Mouse (Mus musculus) lung, postnatal 25 days (tissue): Measurements from ENCODE around the gene Sf3b4.

Source experiments
- DNase-seq: peaks from one replicate; pipeline ENCODE4 v3.0.0; 2022; ENCODE audit warnings: low spot score

Sf3b4 gene

DNA sequence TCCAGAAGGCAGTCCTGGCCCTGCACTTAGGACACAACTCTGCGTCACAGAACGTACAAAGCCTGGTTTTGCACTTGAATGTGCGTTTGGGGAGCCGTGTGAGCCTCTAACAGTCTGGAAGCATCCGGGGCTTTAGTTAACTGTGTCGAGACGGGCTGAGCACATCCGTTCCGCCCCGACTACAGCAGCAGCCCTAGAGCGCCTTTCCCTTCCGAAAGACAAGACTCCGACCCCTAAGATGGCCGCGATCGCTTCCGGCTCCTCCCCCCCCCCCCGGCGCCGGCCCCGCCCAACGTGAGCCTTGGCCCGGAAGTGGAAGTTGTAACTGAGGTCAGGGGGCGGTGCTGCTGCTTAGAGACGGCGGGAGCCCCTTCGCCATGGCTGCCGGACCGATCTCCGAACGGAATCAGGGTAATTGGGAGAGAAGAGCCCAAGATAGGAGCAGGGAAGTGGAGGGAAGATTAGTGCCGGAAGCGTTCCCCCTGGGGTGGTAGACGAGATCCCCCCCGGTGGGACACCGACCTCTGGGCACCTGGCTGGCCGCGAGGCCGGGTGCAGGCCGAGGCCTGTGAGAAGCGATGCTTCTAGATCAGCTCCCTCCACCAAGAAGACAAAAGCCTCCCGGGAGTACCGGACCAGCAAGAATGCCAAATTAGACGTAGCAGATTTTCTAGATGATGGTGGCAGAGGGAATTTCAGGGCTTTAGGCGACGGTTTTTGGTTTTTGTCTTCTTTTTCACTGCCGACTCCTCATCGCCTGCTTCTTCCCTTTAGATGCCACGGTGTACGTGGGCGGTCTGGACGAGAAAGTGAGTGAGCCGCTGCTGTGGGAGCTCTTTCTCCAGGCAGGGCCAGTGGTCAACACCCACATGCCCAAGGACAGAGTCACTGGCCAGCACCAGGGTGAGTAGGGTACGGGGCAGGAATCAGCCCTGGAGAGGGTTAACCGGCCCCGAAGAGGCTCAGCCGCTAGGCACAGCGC, at the start of gene Sf3b4:
TSS of gene Sf3b4 (plus strand) at position 136 of the 982 bp plus-strand sequence.
- peak; percentile 85 for DNase-seq

DNA sequence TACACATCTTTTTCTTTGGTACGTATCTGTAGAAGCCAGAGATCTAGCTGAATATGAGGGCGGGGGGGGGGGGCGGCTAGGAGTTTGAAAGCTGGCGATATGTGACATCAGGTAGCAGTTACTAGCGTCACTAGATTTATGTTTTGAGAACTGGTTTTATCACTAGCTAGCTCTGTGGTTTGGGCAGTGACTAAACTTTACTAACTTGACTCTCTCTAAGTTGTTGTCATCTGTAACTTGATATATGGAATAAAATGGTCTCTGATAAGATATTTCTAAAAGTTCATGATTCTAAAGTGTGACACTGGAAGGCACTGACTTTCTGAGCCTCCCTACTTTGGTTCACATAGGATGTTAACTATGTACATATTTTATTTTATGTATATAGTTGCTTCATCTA, 47.9 kb upstream of the Sf3b4 start:
- DNase-seq = no peak

DNA sequence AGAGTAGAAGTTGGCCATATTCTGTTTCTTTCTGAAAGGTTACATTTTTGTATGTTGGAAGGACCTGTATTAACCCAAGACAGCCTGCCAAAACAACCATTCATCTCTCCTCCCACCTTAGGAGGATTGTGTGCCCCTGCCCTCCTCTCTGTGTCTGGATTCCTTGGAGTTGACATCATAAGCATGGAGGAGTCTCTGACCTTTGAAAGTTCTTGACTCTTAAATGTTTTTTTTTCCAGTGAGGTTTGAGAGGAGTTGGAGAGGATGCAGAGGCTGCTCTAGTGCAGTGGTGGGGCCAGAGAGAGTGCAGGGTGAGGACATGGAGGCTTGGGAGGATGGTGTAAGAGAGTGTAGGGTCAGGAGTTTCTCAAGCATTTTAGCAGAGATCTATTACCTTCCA, 44.0 kb upstream of the Sf3b4 start:
- no peak for DNase-seq

DNA sequence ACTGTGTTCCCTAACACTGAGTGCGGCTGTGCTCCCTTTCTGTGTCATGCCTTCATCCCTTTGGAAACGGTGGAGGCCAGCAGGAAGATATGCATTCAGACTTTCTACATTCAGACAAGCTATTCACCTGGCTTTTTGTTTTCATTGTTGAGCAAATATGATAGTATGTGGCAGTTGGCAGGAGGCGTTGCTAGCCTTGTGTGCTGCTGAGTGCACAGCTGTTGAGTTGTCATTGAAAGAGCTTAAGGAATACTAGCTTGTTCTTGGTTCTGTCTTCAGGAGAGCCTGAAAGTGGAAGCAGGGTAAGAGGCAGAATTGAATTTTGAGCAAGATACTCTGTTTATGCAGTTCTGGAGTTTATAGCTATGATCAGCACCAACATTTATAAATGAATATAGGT, 39.7 kb upstream of the Sf3b4 start:
- DNase-seq = no peak

DNA sequence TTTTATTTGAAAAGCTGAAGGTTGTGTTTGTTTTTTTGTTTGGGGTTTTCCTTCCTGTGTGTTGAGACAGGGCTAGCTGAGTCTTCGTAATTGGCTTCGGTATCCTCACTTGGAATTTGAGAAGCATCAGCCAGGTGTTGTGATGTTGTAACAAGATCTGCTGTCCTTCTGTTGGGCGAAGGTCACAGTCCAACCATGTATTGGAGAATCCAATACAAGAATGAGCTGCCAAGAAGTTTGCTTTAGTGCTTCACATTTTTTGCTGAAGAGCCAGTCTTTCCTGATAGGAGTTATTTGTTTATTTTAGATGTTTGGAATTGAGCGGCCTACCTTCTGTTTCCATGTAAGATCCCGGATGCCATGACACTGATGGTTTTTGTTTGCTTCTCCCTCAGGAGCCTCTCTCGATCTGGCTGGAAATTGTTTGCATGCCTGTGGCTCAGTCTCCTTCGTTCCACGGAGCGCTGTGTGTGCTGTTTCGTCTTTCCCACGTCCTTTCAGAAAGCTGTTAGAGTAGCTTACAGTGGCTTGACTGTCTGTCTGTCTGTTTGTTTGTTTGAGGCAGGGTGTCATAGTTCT, 38.7 kb upstream of the Sf3b4 start:
- peak; percentile 35 for DNase-seq

DNA sequence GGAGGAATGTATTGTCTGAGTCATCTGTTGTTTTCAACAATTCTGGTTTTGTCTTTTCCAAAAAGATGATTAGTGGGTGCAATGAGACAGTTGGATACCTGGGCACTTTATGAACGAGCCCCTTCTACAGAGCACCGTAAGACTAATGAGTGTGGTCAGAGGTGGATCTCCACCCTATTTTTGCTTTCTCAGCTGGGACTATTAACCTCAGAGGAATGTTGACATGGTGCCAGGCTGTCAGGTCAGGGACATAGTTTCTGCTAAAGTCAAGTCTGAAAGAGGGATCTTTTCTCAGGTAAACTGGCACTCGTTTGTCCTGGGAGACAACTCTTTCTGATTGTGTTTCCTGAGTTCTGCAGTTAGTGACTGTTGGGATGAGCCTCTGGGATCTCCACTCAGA, 37.1 kb upstream of the Sf3b4 start:
- peak; percentile 48 for DNase-seq

DNA sequence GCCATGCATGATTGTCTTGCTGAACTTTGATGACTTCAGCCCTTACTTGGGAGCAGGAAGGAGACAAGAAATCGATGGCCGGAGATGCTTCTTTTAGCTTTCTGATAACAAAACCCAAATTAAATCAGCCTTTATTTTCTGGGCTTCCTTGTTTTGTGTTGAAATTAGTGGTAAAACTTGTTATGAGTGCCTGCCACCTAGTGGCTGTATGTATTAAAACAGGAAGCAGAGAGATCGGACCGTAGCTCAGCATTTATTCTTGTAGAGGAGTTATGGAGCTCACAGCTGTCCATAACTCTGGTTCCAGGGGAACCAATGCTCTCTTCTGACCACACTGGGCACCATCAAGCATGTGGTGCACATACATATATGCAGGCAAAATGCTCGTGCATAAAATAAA, 24.2 kb upstream of the Sf3b4 start:
- DNase-seq = peak; percentile 75

DNA sequence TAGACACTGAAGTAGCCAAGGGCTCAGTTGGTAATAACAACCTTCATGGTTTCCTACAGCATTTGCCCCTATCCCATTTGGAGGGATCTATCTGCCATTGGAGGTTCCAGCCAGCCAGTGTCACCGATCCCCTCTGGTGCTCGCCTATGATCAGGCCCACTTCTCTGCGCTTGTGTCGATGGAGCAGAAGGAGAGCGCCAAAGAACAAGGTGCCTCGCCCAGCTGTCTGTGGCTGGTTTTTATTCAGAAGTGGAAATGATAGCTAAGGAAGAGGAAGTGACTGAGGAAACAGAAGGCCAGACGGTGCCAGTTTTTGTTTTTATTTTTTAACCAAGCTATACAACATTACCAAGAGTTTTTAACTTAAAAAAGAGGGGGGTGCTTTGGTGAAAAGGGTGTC, 20.3 kb upstream of the Sf3b4 start:
- no peak for DNase-seq

DNA sequence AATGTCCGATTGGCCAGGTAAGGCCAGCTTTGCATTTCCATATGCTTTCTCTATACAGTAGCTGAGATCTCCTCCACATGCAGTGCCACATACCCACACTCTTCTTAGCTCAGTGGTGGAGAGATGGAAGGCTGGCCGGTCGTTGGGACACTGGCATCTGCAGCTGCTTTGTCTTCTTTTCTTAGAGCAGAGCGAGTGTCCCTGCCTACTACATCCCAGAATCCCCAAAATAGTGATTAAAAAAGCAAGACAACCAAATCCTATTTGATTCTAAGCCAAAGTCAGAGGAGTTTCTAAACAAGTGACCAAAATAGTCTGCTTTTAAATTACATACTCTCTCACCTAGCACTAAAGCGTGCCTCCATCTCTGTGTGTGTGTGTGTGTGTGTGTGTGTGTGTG, 19.5 kb upstream of the Sf3b4 start:
- DNase-seq = no peak

DNA sequence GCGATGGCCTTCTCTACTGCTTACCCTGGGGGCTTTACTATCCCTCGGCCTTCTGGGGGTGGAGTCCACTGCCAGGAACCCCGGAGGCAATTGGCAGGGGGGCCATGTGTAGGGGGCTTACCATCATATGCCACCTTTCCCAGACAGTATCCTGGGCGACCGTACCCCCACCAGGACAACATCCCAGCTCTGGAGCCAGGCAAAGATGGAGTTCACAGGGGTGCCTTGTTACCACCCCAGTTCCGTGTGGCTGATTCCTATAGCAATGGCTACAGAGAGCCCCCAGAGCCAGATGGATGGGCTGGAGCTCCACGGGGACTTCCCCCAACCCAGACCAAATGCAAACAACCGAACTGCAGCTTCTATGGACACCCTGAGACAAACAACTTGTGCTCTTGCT, 16.6 kb upstream of the Sf3b4 start:
- DNase-seq = no peak

DNA sequence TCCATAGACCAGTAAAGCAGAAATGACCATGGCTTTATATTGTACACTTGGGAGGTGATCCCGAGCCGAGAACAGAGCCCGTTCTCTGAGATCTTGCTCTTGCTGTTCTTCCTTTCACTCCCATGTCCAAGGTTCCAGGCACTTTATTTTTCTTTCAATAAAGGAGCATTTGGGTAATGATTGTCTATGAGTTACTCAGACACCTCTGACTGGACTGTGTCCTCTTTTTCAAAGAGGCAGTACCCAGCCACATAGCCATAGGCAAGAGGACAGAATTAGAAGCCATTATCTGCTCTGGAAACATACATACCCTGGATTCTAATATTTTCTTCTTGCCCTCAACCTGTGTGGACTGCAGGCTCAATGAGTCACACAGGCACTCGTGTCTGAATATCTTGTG, 12.3 kb upstream of the Sf3b4 start:
- DNase-seq = no peak

DNA sequence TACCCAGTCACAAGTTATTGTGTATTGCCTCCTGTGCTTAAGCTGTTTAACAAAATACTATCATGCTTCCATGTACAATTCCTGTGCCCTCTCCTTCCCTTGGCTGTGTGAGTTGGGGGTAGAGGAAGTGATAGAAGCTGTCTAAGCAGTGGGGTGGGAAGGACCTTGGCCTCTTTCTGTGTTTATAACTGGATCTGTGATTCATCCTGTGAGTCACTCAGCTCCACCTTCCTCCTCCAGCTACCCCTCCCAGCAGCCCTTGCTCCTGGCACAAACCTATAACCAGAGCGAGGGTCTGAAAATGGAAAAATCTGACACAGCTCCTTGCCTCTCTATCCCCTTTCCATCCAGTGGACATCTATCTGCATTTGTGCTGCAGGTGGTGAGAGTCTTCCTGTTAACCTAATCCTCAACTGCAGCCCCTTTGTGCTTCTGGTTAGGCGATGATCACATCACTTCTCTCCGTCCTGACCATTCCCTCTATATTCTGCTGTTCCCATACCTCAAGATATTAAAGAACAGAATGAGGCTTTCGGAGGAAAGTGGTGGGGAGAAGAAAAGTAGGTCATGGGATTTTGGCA, 11.8 kb upstream of the Sf3b4 start:
- peak; percentile 61 for DNase-seq

DNA sequence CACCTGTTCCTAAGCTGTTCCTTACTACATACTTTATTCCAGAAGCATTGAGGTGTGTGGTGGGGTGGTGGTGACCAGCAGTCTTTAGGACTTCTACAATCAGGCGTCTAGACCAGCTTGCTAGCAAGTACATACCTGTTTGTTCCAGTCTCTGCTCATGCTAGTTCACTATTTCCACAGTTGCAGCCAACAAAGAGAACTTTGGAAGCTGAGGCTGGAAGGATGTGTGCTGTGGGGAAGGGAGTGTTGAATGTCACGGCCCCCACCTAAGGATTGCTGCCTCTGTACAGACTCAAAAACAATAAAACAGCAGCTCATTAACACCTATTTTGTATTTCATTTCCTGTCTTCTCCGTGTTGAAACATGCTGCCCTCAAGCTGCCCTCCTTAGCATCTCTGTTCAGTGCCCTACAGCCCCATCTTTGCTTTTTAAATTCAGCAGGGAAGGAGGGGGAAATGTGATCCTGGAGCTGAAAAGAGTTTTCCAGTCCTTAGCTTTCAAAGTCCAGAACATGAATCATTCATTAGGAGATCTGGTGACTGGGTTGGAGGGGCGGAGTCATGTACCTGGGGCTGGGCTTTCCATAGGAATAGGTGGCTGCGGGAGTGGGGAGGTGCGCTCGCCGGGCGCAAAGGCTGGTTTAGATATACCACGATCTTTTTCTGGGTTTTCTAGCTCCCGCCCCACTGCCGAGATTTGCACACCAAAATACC, 11.2 kb upstream of the Sf3b4 start:
- DNase-seq = peak; percentile 66

DNA sequence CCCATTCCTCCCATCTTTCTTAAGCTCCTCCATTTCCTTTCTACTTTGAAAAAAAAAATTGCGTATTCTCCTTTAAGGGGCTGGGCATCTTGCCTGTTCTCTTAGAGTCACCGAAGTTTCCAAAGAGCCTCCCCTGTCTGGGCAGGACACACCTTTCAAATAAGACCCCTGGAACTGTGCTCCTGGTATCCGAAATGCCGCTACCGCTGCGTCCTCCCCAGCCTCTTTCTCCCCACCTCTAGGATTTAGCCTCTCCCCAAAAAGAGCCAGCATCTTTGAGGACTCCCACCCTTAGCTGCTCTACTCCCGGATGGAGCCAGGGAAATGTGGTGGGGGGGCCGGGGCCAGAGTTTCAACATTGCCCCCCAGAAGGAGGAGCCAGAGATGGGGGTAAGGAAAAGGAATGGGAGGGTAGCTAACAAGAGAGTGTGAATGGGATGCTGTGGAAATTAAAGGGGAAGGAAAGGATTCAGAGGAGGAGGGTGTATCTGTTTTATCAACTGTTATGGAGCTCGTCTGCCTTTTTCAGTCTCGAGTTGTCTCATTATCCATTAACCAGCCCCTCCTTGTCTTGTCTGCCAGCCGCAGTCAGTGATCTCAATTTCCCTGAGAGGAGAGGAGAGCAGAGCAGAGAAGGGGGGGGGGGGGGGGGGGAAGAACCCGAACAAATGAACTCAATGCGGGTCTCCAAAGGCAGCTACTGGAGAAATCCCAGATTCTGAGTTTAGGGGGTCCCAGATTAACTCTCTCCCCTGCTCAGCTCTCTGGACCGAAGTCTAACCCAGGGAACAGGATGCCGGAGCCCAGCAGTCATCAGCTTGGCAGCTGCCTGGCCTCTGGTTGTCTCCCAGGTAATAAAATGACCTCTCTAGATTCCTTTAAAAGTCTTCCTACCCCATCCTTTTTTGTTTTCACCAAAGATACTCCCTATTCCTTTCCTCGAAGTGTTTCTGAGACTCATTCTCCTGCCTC, 10.0 kb upstream of the Sf3b4 start, which contains the start of gene Mtmr11:
TSS of gene Mtmr11 (plus strand) at position 136 of the 972 bp plus-strand sequence.
- DNase-seq = no peak

DNA sequence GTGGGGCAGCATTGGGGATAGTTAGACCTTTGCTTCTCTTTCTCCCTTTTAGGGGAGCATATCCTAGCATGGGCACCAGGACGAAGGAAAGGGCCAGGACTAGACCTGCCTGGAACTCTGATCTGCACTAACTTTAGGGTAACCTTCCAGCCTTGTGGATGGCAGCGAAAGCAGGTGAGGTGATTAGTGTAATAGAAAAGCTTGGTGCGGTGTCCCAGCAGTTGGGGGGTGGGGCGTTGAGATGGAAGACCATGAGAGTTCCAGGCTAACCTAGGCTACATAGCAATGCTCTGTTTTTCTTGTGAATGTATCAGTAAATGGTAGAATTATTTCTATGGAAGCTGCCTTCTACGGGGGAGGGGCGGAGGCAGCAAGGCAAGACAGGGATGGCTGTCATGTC, 9.1 kb upstream of the Sf3b4 start:
- no peak for DNase-seq

DNA sequence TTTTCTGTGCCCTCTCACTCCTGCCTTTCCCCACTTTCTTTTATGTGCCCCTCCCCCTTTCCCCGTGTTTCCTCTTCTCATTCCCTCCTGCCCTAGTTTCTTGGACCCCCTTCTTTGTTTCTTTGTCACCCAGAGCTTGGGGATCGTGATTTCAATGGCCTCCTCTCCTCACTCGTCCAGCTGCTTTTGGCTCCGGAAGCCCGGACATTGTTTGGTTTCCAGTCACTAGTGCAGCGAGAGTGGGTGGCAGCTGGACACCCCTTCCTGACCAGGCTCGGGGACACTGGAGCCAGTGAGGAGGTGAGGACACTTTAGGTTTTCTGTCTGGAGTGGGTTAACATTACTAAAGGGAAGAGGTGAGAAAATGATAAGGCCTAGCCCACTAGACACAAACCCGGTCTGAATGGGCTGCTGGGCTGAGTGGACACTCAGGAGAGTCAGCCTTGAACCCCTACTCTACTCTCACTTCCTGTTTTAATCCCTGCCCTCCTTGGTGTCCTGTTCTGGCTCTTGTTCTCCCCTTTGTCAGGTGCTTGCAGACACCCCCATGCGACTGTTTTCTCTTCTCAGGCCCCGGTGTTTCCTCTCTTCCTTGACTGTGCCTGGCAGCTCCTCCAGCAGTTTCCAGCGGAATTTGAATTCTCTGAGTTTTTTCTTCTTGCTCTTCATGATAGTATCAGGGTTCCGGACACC, 3.5 kb upstream of the Sf3b4 start:
- DNase-seq = no peak

DNA sequence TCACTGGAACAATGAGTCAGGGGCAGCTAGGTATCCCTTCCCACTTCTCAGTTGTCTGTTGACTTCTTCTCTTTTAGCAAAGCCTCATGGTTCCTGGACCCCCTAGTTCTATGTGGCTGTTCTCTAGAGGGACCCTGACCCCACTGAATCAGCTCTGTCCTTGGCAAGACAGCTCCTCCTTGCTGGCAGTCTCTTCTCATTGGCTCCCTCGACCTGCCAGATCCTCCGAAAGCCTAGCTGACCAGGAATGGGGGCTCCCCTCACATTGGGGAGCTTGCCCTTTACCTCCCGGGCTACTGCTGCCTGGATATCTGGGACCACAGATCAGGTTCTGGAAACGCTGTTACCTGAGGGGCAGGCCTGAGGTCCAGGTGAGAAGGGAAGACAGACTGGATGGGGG, 1.9 kb upstream of the Sf3b4 start:
- no peak for DNase-seq

DNA sequence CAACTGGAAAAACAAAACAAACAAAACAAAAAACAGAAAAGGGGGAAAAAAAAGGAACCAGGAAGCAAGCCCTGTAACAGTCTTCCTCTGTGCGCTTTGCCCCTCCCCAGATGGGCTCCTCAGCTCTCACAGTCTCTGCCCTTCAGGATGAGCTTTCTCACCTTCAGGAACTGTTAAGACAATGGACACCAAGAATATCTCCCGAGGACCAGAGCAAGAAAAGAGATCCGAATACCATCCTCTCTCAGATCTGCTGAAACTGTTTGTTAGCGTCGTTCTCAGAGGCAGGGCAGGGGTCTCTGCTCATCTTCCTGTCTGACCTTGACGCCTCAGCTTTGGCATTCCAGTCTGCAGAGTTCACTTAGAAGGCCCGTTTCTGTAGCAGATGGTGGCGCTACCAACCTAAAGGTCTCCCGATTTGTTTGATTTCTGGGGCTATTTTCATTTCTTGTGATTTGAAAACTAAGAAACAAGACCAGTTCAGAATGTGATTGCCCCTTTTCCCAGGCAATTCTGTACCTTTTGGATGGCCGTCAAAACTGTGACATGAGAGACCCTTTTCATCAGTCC, 1.1 kb upstream of the Sf3b4 start:
- no peak for DNase-seq

DNA sequence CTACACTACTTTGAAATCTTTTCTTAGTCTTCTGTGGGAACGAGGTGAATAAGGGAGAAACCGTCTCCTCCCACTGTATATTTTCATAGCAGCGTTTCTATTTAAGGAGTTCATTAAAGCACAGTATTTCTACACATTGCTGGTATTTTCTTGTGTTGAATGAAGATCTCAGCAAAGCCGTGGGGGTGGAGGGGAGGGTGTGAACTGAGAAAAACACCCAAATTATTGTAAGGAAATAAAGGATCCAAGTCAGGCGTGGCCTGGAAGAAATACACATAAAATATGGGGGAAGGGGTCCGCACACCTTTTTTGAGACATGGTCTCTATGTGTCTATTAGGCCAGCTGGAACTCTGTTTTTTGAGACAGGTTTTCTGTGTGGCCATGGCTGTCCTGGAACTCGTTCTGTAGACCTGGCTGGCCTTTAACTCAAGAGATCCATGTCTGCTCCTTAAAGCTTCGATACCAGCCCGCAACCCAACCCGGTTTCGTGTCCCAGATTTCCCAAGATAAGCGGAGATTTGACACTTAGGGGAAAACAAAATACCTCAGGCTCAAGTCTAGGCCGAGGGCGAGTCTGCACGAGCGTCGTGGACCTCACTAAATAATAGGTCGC, 442 bp upstream of the Sf3b4 start:
- DNase-seq = no peak

DNA sequence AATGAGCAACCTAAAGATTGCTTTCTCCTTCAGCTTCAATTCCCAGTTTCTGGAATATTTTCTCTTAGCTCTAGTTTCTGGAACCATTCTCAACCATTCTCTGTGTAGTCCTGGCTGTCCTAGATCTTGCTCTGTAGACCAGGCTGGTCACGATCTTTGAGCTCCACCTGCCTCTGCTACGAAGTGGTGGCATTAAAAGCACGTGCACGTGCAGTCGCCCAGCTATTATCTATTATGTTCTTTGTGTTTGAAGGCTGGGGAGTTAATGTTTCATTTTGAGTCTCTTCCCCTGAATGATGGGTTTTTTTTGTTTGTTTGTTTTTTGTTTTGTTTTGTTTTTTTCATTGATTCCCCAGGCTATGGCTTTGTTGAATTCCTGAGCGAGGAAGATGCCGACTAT, 1.1 kb downstream of the Sf3b4 start:
- no peak for DNase-seq
